Mouse (Mus musculus) MEL (cell line): ENCODE measurements around the gene Atp8a2. TPM values are rescaled to one million over a fixed set of nuclear protein-coding genes. Genes with fewer than 3 reads are reported as not detected.

Source experiments
- DNase-seq: peaks from one replicate; pipeline ENCODE4 v3.0.0; 2011; ENCODE audit warnings: low read depth, low spot score
- H3K27ac ChIP-seq: 2 replicates; pipeline ENCODE4 v1.5.1; 2012; ENCODE audit warnings: low read depth, mild to moderate bottlenecking, control low read depth, low read length, moderate library complexity; ENCODE audit not compliant: control insufficient read depth
- H3K27me3 ChIP-seq, 2 experiments: fragments of 150-350 bp in 1 of 2; sonication (generic) in 1 of 2; 2 replicates each; pipeline ENCODE4 v1.6.1; 2012; ENCODE audit warnings: low read length in 2 of 2, mild to moderate bottlenecking in 2 of 2, improper control_type of control experiment in 1 of 2, moderate library complexity in 1 of 2; ENCODE audit not compliant: insufficient read depth in 2 of 2, control insufficient read depth in 1 of 2
- H3K36me3 ChIP-seq, 2 experiments: 2 replicates each; pipeline ENCODE4 v1.6.1; 2012 to 2014; ENCODE audit warnings: low read length in 2 of 2, improper control_type of control experiment in 1 of 2, inconsistent platforms in 1 of 2, mild to moderate bottlenecking in 1 of 2; ENCODE audit not compliant: insufficient read depth in 2 of 2, control insufficient read depth in 1 of 2
- H3K4me1 ChIP-seq, 2 experiments: fragments of 150-350 bp in 1 of 2; sonication (generic) in 1 of 2; 2 replicates each; pipeline ENCODE4 v1.6.1; 2012; ENCODE audit warnings: low read length in 2 of 2, improper control_type of control experiment in 1 of 2, mild to moderate bottlenecking in 1 of 2; ENCODE audit not compliant: insufficient read depth in 2 of 2, control insufficient read depth in 1 of 2
- H3K4me3 ChIP-seq, 2 experiments: fragments of 150-350 bp in 1 of 2; sonication (generic) in 1 of 2; 2 replicates each; pipeline ENCODE4 v1.5.1; 2012; ENCODE audit warnings: low read depth in 2 of 2, low read length in 2 of 2, mild to moderate bottlenecking in 2 of 2, moderate library complexity in 2 of 2, control low read depth in 1 of 2, improper control_type of control experiment in 1 of 2; ENCODE audit not compliant: control insufficient read depth in 1 of 2, insufficient read depth in 1 of 2
- H3K79me2 ChIP-seq: 2 replicates; pipeline ENCODE4 v1.6.1; 2012; ENCODE audit warnings: mild to moderate bottlenecking, low read length, moderate library complexity; ENCODE audit not compliant: control insufficient read depth, poor library complexity, insufficient read depth
- H3K9ac ChIP-seq: 2 replicates; pipeline ENCODE4 v1.6.1; 2012; ENCODE audit warnings: low read depth, mild to moderate bottlenecking, control low read depth, low read length, moderate library complexity; ENCODE audit not compliant: control insufficient read depth, poor library complexity, severe bottlenecking
- H3K9me3 ChIP-seq: fragments of 150-350 bp; sonication (generic); replicated peaks from 2 replicates; pipeline ENCODE4 v1.6.1; 2012; ENCODE audit warnings: mild to moderate bottlenecking, low read length, improper control_type of control experiment, moderate library complexity; ENCODE audit not compliant: insufficient read depth
- CHD1 ChIP-seq: IDR thresholded peaks from 2 replicates; pipeline ENCODE4 v1.6.1; 2012; ENCODE audit warnings: low read depth, mild to moderate bottlenecking, inconsistent platforms, low read length, improper control_type of control experiment
- CTCF ChIP-seq, 3 experiments: IDR thresholded peaks in 2 of 3; conservative IDR thresholded peaks in 1 of 3; 2 replicates each; pipeline ENCODE4 v1.5.1; 2011 to 2012; ENCODE audit warnings: low read length in 3 of 3, low read depth in 2 of 3, mild to moderate bottlenecking in 2 of 3, improper control_type of control experiment in 1 of 3, inconsistent platforms in 1 of 3, mixed read lengths in 1 of 3, moderate library complexity in 1 of 3; ENCODE audit not compliant: control insufficient read depth in 1 of 3, insufficient read depth in 1 of 3, poor library complexity in 1 of 3, severe bottlenecking in 1 of 3
- E2F4 ChIP-seq: IDR thresholded peaks from 2 replicates; pipeline ENCODE4 v1.6.1; 2011; ENCODE audit warnings: low read depth, low read length, improper control_type of control experiment, borderline replicate concordance
- ELF1 ChIP-seq: IDR thresholded peaks from 2 replicates; pipeline ENCODE4 v1.6.1; 2014; ENCODE audit warnings: low read depth, mild to moderate bottlenecking, inconsistent platforms, low read length, improper control_type of control experiment, moderate library complexity
- GATA1 ChIP-seq: IDR thresholded peaks from 2 replicates; pipeline ENCODE4 v1.6.1; 2011; ENCODE audit warnings: low read depth, low read length, improper control_type of control experiment
- KAT2A ChIP-seq: conservative IDR thresholded peaks from 2 replicates; pipeline ENCODE4 v1.6.1; 2012; ENCODE audit warnings: low read depth, low read length, improper control_type of control experiment, inconsistent platforms
- MAFK ChIP-seq: IDR thresholded peaks from 2 replicates; pipeline ENCODE4 v1.6.1; 2011; ENCODE audit warnings: low read depth, mild to moderate bottlenecking, low read length, improper control_type of control experiment, borderline replicate concordance
- MAX ChIP-seq: IDR thresholded peaks from 2 replicates; pipeline ENCODE4 v1.6.1; 2011; ENCODE audit warnings: low read length, improper control_type of control experiment
- MEF2A ChIP-seq: IDR thresholded peaks from 2 replicates; pipeline ENCODE4 v1.6.1; 2014; ENCODE audit warnings: low read depth, mild to moderate bottlenecking, inconsistent platforms, low read length, improper control_type of control experiment; ENCODE audit not compliant: poor library complexity, insufficient replicate concordance, severe bottlenecking; ENCODE audit errors: extremely low read depth
- MXI1 ChIP-seq: IDR thresholded peaks from 2 replicates; pipeline ENCODE4 v1.6.1; 2011; ENCODE audit warnings: mild to moderate bottlenecking, low read depth, low read length, improper control_type of control experiment
- MYB ChIP-seq: IDR thresholded peaks from 2 replicates; pipeline ENCODE4 v1.6.1; 2011; ENCODE audit warnings: mild to moderate bottlenecking, low read depth, low read length, improper control_type of control experiment
- NELFE ChIP-seq: IDR thresholded peaks from 2 replicates; pipeline ENCODE4 v1.6.1; 2011; ENCODE audit warnings: low read depth, low read length, improper control_type of control experiment
- RAD21 ChIP-seq: IDR thresholded peaks from 2 replicates; pipeline ENCODE4 v1.6.1; 2011; ENCODE audit warnings: mild to moderate bottlenecking, low read depth, low read length, improper control_type of control experiment
- SMC3 ChIP-seq: IDR thresholded peaks from 2 replicates; pipeline ENCODE4 v1.6.1; 2011; ENCODE audit warnings: low read depth, low read length, improper control_type of control experiment
- TAL1 ChIP-seq: IDR thresholded peaks from 2 replicates; pipeline ENCODE4 v1.6.1; 2012; ENCODE audit warnings: mild to moderate bottlenecking, inconsistent platforms, low read length, moderate library complexity, mixed read lengths
- TCF12 ChIP-seq: IDR thresholded peaks from 2 replicates; pipeline ENCODE4 v1.6.1; 2014; ENCODE audit warnings: low read depth, mild to moderate bottlenecking, inconsistent platforms, low read length, improper control_type of control experiment, moderate library complexity
- USF1 ChIP-seq: IDR thresholded peaks from 2 replicates; pipeline ENCODE4 v1.6.1; 2014; ENCODE audit warnings: low read depth, mild to moderate bottlenecking, inconsistent platforms, low read length, improper control_type of control experiment, moderate library complexity
- ZC3H11A ChIP-seq: IDR thresholded peaks from 2 replicates; pipeline ENCODE4 v1.6.1; 2012; ENCODE audit warnings: low read depth, mild to moderate bottlenecking, inconsistent platforms, low read length, improper control_type of control experiment
- ZKSCAN1 ChIP-seq: IDR thresholded peaks from 2 replicates; pipeline ENCODE4 v1.6.1; 2012; ENCODE audit warnings: low read depth, mild to moderate bottlenecking, inconsistent platforms, low read length, improper control_type of control experiment, moderate library complexity
- ZNF384 ChIP-seq: IDR thresholded peaks from 2 replicates; pipeline ENCODE4 v1.6.1; 2012; ENCODE audit warnings: low read depth, mild to moderate bottlenecking, inconsistent platforms, low read length, improper control_type of control experiment
- polyA plus RNA-seq, 2 experiments: library from polyadenylated mRNA; stranded (reverse) in 1 of 2; unstranded in 1 of 2; fragments of >175 nt in 1 of 2; fragments of >200 nt in 1 of 2; gene quantifications; 2 replicates each; pipeline versions ENCODE4 v1.2.1 to v1.2.4; 2012; ENCODE audit warnings: low replicate concordance in 2 of 2, low read depth in 1 of 2; ENCODE audit not compliant: insufficient read length in 2 of 2, insufficient read depth in 1 of 2, missing spikeins in 1 of 2
- total RNA-seq: library from RNA; depleted of rRNA; stranded (reverse); fragments of 300-350 nt; gene quantifications from 2 replicates; pipeline ENCODE4 v1.2.3, GENCODE M21; 2012

The Atp8a2 gene
- total and polyA plus RNA-seq, 3 experiments, result 0.29 to 0.39 TPM; not detected in 1

DNA sequence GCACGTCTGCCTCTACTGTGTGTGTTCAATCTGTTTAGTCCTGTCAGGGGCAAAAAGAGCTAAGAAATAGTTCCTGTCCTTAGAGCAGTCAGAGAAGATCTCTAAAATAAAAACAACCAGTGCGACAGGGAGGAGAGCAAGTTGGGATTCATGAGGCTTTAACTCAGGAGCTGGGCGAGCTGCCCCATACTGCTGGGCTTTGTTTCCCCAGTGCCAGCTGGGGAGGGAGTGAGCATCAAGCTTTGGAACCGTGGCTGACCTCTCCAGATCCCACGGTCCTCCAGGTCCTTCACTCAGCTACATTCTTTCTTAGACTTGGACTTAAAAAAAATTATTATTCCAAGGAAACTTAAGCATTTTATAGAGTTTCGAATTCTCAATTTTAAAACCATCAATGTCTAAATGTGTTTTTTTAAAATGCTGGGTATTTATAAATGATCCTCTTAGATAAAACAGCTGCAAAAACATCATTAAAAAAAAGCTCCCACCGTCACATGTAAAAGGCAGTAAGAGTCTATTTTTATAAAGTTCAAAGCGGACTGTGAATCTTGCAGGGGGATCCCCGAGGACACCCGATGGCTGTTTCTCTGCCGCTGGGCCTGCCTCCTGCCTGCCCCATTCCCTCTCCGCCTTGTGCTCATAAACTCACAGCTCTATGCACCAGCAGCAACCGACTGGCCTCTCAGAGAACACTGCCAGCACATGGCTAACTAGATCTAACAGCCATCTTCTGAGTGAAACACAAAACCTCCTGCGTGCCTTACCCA is 350.2 kb downstream of the Atp8a2 start:
- no peak for DNase-seq
- Histone ChIP-seq H3K27me3 (no peaks in the 10 kb centered on the region; a peak in 1 of 4 replicates), H3K4me1 (no peaks in the 10 kb centered on the region), H3K79me2 (no peaks in the 10 kb centered on the region)
- TF ChIP-seq RAD21 (no peak), E2F4 (no peak), MXI1 (no peak), TAL1 (no peak), ZC3H11A (no peak), CHD1 (no peak), MEF2A (no peak), SMC3 (no peak), MYB (no peak), TCF12 (no peak), MAX (no peak), NELFE (no peak), CTCF (IDR thresholded peaks at IDR 0.05 in 2 of 3, conservative IDR thresholded peaks at IDR 0.05 in 1 of 3; ENCODE audit: control insufficient read depth in 1 of 3, insufficient read depth in 1 of 3, low read depth in 2 of 3, low read length in 3 of 3, poor library complexity in 1 of 3, severe bottlenecking in 1 of 3) (no peak), ZNF384 (no peak), USF1 (no peak)
- TF ChIP-seq, all 39 proteins: peak for 0
- no peaks in the 10 kb centered on the region for H3K9me3 ChIP-seq
- no peaks in the 10 kb centered on the region for H3K36me3 ChIP-seq
- no peak overlapping the region for H3K27ac ChIP-seq
- no peak overlapping the region for H3K4me3 ChIP-seq
- H3K9ac ChIP-seq, result no peak overlapping the region

DNA sequence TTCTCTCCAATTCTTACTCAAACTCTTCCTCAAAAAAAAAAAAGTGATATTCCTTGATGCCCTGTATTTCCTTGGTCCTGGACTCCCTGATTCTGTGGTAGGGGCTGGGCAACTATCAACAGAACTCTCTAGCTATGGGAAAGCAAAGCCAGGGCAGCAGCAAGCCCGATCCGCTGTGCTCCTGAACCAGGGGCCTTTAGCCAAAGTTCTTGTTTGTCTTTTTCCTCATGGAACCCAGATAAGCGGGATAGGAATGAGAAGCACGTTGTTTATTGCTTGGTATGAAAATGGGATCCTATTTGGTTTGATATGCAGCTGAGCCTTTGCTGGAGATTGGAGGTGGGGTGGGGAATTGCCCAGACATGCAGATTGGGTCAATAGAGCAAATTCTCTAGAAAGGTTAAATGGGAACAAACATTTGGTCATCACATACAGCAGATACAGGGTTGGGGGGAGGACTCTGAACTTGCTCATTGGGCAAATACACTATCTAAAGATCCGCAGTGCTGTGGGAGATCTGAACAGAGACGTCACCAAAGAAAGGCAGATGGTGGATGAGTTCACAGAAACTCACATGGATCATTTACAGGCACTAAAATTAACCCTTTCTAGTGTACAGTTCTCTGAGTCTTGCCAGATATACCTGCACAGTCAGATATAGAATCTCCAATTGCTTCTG is 353.6 kb downstream of the Atp8a2 start:
- TF ChIP-seq ELF1, result no peak
- no peak for TF ChIP-seq MAFK
- TF ChIP-seq GATA1, result no peak
- no peak for TF ChIP-seq KAT2A
- TF ChIP-seq ZKSCAN1, result no peak
- TF ChIP-seq NELFE, result no peak
- no peaks in the 10 kb centered on the region for H3K4me1 ChIP-seq
- no peak for DNase-seq
- H3K36me3 ChIP-seq, result no peaks in the 10 kb centered on the region
- H3K27ac ChIP-seq, result no peak overlapping the region
- H3K79me2 ChIP-seq, result no peaks in the 10 kb centered on the region
- H3K27me3 ChIP-seq, result no peaks in the 10 kb centered on the region; a peak in 1 of 4 replicates
- H3K9me3 ChIP-seq, result no peaks in the 10 kb centered on the region
- H3K9ac ChIP-seq, result no peak overlapping the region
- no peak overlapping the region for H3K4me3 ChIP-seq
